7 mouse cellular contexts compared by ENCODE assay signal in the genomic region with DNA sequence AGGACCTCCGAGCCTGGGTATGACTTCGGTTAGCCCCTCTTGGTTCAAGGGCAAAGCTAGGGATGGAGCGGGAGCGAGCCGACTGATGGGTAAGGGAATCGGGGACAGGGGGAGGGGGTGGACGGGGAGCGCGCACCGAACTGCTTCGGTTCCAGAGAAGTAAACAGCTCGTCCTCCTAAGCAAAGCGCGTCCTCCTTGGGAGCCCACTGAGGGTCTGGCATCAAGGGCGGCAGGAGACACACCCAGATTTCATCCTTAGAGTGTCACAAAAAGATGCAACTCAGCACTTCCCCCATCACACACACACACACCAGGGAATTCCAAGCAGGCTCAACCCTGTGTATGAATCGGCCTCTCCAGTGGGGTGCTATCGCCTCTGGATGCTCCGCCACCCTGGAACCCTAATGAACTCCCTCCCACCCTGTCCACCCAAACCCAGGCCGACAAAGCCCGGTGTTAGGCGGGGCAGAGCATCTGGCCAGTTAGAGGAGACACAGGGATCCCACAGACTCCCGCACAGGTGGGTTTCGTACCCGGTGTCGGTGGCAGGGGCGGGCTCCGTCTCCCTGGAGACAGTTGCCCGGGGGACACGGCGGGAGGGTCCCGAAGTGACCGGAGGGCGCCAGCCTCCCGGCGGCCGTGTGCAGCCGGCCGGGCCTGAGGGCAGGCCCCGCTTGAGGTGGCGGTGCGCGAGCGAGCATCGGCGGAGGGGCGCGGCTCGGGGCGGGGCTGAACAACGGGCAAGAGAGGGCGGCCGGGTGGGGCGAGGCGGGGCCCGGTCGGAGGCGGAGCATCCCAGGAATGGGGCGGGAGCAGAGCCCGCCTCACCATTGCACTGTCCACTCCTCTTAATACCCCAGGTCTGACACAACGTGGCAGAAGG. TPM values are rescaled to one million over a fixed set of nuclear protein-coding genes. Genes with fewer than 3 reads are reported as not detected.
DNase-seq lines count a peak whose midpoint lies in the region; ATAC-seq and TF ChIP-seq lines count a peak whose summit lies in the region.

No protein-coding gene starts in this region.

- peak overlapping the region; percentile 95 for H3K4me2 ChIP-seq in embryonic facial prominence, embryonic 14.5 days (ENCODE audit: low read depth, low read length)
- H3K4me2 ChIP-seq in limb, embryonic 15.5 days = peak overlapping the region; percentile 98
- peak overlapping the region; percentile 71 for H3K4me2 ChIP-seq in midbrain, embryonic 15.5 days

- H3K27ac ChIP-seq in embryonic facial prominence, embryonic 14.5 days (replicated peaks; ENCODE audit: low read depth, low read length) = no peak overlapping the region
- no peak overlapping the region for H3K27ac ChIP-seq in limb, embryonic 15.5 days
- peak overlapping the region; percentile 81 for H3K27ac ChIP-seq in midbrain, embryonic 15.5 days
- H3K27ac ChIP-seq in spleen, adult 2 months (ENCODE audit: insufficient read depth, low read length) = no peak overlapping the region

- no peaks in the 10 kb centered on the region for H3K36me3 ChIP-seq in embryonic facial prominence, embryonic 14.5 days (ENCODE audit: control insufficient read depth, insufficient read depth, low read length)
- no peaks in the 10 kb centered on the region for H3K36me3 ChIP-seq in limb, embryonic 15.5 days
- H3K36me3 ChIP-seq in midbrain, embryonic 15.5 days (replicated peaks) = no peaks in the 10 kb centered on the region; the same call in 1 of the 2 replicates
- H3K36me3 ChIP-seq in spleen, adult 2 months (ENCODE audit: control insufficient read depth, insufficient read depth, low read length) = peaks cover 31% of the 10 kb centered on the region

- peaks cover 18% of the 10 kb centered on the region for H3K27me3 ChIP-seq in embryonic facial prominence, embryonic 14.5 days (replicated peaks; ENCODE audit: control insufficient read depth, insufficient read depth, low read length)
- H3K27me3 ChIP-seq in limb, embryonic 15.5 days = peaks cover 31% of the 10 kb centered on the region
- H3K27me3 ChIP-seq in midbrain, embryonic 15.5 days (replicated peaks) = no peaks in the 10 kb centered on the region
- H3K27me3 ChIP-seq in spleen, adult 2 months (ENCODE audit: control insufficient read depth, insufficient read depth, low read length) = no peaks in the 10 kb centered on the region

- peak; percentile 76; the same call in 1 of the 2 replicates for TF ChIP-seq POLR2A in brain, embryonic 14.5 days (IDR thresholded peaks at IDR 0.05; ENCODE audit: borderline replicate concordance, extremely low read depth, insufficient read depth, insufficient read length, poor library complexity, severe bottlenecking)
- no peak for TF ChIP-seq POLR2A in spleen, adult 2 months (IDR thresholded peaks at IDR 0.05; ENCODE audit: low read depth, low read length)

- TF ChIP-seq CTCF in brain, embryonic 14.5 days (IDR thresholded peaks at IDR 0.05; ENCODE audit: borderline replicate concordance, extremely low read depth, insufficient read depth, insufficient read length) = no peak
- TF ChIP-seq CTCF in spleen, adult 2 months (IDR thresholded peaks at IDR 0.05; ENCODE audit: extremely low read depth, insufficient read depth, insufficient read length, insufficient replicate concordance) = no peak

- no peaks in the 10 kb centered on the region for H3K4me1 ChIP-seq in embryonic facial prominence, embryonic 14.5 days (ENCODE audit: control insufficient read depth, insufficient read depth, low read length)
- peaks cover 17% of the 10 kb centered on the region for H3K4me1 ChIP-seq in limb, embryonic 15.5 days
- peaks cover 16% of the 10 kb centered on the region; the same call in 1 of the 2 replicates for H3K4me1 ChIP-seq in midbrain, embryonic 15.5 days
- H3K4me1 ChIP-seq in spleen, adult 2 months (ENCODE audit: control insufficient read depth, insufficient read depth, insufficient read length) = no peaks in the 10 kb centered on the region; the same call in 1 of the 2 replicates

- peak overlapping the region; percentile 53 for H3K4me3 ChIP-seq in embryonic facial prominence, embryonic 14.5 days (ENCODE audit: low read depth, low read length)
- peak overlapping the region; percentile 58 for H3K4me3 ChIP-seq in limb, embryonic 15.5 days
- peak overlapping the region; percentile 60 for H3K4me3 ChIP-seq in midbrain, embryonic 15.5 days
- peak overlapping the region; percentile 19; the same call in 1 of the 2 replicates for H3K4me3 ChIP-seq in spleen, adult 2 months (ENCODE audit: extremely low read depth, insufficient read depth, insufficient read length)

- peak; percentile 93 for ATAC-seq in embryonic facial prominence, embryonic 14.5 days (ENCODE audit: low read depth)
- ATAC-seq in limb, embryonic 15.5 days (ENCODE audit: insufficient number of reproducible peaks, low FRiP score, low TSS enrichment, low read depth) = peak; percentile 86
- ATAC-seq in midbrain, embryonic 15.5 days (replicated peaks) = peak; percentile 94

- whole genome bisulfite sequencing in embryonic facial prominence, embryonic 14.5 days = under 1% methylated on average over 47 of the region's 60 CpGs
- 1% methylated on average over 58 of the region's 60 CpGs for WGBS in limb, embryonic 15.5 days
- 1% methylated on average over 56 of the region's 60 CpGs for WGBS in midbrain, embryonic 15.5 days
- 52% methylated on average over 60 of the region's 60 CpGs for WGBS in spleen, adult 2 months

- H3K9me3 ChIP-seq in embryonic facial prominence, embryonic 14.5 days (ENCODE audit: control insufficient read depth, low read length) = no peaks in the 10 kb centered on the region
- no peaks in the 10 kb centered on the region for H3K9me3 ChIP-seq in limb, embryonic 15.5 days
- no peaks in the 10 kb centered on the region for H3K9me3 ChIP-seq in midbrain, embryonic 15.5 days

- peak overlapping the region; percentile 56 for H3K9ac ChIP-seq in embryonic facial prominence, embryonic 14.5 days (ENCODE audit: low read depth, low read length)
- peak overlapping the region; percentile 41 for H3K9ac ChIP-seq in limb, embryonic 15.5 days
- peak overlapping the region; percentile 64 for H3K9ac ChIP-seq in midbrain, embryonic 15.5 days

- DNase-seq in brain, embryonic 14.5 days (ENCODE audit: low read depth) = peak; percentile 83
- peak; percentile 63 for DNase-seq in embryonic facial prominence, embryonic 14.5 days (ENCODE audit: low spot score)
- DNase-seq in heart, adult 9 months (ENCODE audit: low spot score in 2 of 2) = peak; percentile 59 to 76
- peak; percentile 56 for DNase-seq in kidney, adult 9 months
- DNase-seq in spleen, adult 2 months (ENCODE audit: low read depth in 1 of 2, low spot score in 2 of 2) = peak in 1 of 2 experiments; percentile 49

RNA-seq across cellular contexts. Expression of gene Pik3cd, which starts 26.8 kb away (rescaled TPM):
- polyA plus RNA-seq in brain, embryonic 14.5 days (2012; rRNA removed) = 14.5 and 22.4 TPM in 2 replicates
- 6.0 TPM in 2 replicates for polyA plus RNA-seq in embryonic facial prominence, embryonic 14.5 days (2014; fragmentation: Nextera tagmentation; extraction: Ambion mirVana)
- 4.1 and 5.1 TPM in 2 replicates for polyA plus RNA-seq in limb, embryonic 15.5 days (2015; fragmentation: Nextera tagmentation; extraction: Ambion mirVana)
- 14.0 and 15.5 TPM in 2 replicates for polyA plus RNA-seq in midbrain, embryonic 15.5 days (2015; fragmentation: Nextera tagmentation; extraction: Ambion mirVana)
- 104 and 124 TPM in 2 replicates for polyA plus RNA-seq in spleen, adult 2 months (2012; rRNA removed)
